Mouse (Mus musculus): Measurements from ENCODE around the gene Ism2. TPM values are rescaled to one million over a fixed set of nuclear protein-coding genes. Genes with fewer than 3 reads are reported as not detected.
"Not testable (repeated sequence)": the region's sequence is repeated elsewhere in the genome, so short reads cannot be mapped to it uniquely, and the experiment has no call there.

Ism2 gene
- 0.25 and 0.32 TPM in 2 replicates for polyA plus RNA-seq (2012; rRNA removed)

- 1% methylated on average over 80 of the region's 86 CpGs for WGBS
- no peak for DNase-seq (ENCODE audit: low read depth, low spot score)
Measured at GRCm38 (mm10) chr12:87299657-87300440, at the start of gene Ism2. Ism2 (minus strand) TSS chr12:87299705.

- DNase-seq (ENCODE audit: low read depth, low spot score): no peak
- 59% methylated on average over 2 of the region's 2 CpGs for WGBS
Measured at GRCm38 (mm10) chr12:87348029-87348428, 48.5 kb upstream of the Ism2 start.

GRCm38 (mm10) chr12:87347511-87347910 is 48.0 kb upstream of the Ism2 start:
- 82% methylated on average over 2 of the region's 2 CpGs for WGBS
- DNase-seq (ENCODE audit: low read depth, low spot score): no peak

GRCm38 (mm10) chr12:87343084-87343605 is 43.6 kb upstream of the Ism2 start:
- no peak for DNase-seq (ENCODE audit: low read depth, low spot score)

DNA sequence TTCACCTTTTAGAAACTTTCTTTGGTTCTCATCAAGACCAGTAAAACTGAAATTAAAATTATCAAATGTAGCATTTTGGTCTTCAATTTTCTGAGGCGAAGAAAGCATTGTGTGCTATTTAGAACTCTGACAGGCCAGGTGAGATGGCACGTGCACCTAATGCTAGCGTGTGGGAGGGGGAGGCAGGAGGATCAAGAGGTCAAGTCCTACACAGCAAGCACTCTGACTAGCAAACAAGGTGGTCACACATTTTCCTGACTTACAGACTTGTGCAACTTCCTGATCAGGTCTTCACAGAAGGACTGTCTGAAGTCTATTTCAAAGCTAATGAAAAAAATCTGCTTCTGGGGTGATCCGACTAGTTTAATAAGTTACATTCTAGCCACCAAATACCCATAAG is 38.6 kb upstream of the Ism2 start:
- 93% methylated on average over 4 of the region's 4 CpGs for WGBS

DNA sequence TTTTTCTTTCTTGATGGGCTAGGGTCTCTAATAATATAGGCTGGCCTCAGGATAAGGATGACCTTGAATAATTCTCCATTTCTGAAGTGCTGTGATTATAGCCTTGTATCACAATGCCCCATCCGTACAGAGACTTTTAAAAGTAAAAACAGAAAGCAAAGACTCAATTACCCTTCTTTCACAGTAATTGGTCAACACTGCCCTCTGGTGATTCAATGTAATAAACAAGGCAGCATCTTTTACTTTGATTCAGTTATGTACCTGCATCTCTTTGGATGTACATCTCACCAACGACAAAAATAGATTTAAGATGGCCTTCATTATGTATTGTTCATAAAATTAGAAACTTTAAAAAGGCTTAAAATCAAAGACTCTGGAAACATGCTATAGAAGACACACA is 35.4 kb upstream of the Ism2 start:
- WGBS: 28% methylated on average over 2 of the region's 2 CpGs
- no peak for DNase-seq (ENCODE audit: low read depth, low spot score)

More for the DNA sequence above, 38.6 kb upstream of the Ism2 start:
- DNase-seq (ENCODE audit: low read depth, low spot score): no peak

GRCm38 (mm10) chr12:87333794-87334193 is 34.3 kb upstream of the Ism2 start:
- DNase-seq (ENCODE audit: low read depth, low spot score): no peak

GRCm38 (mm10) chr12:87332511-87332910 is 33.0 kb upstream of the Ism2 start:
- 76% methylated on average over 4 of the region's 4 CpGs for WGBS
- DNase-seq (ENCODE audit: low read depth, low spot score): no peak

DNA sequence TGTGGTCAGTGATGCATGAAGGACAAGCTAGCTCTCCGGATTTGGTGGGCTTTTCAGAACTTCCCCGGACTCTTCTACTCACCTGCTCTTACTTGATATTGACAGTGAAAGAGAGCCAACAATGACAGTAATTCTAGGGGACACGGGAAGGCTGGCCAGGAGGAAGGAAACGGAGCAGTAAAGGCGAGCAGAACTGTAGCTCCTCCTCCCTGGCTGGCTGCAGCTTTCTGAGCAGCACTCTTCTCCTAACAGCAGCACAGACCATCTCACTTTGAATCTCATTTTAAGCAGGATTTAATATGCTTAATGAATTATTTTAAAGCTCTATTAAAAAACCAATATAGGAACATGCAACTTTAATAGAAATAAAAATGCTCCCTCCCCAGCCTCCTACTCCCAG is 32.4 kb upstream of the Ism2 start:
- DNase-seq (ENCODE audit: low read depth, low spot score): no peak
- 47% methylated on average over 5 of the region's 5 CpGs for WGBS

DNA sequence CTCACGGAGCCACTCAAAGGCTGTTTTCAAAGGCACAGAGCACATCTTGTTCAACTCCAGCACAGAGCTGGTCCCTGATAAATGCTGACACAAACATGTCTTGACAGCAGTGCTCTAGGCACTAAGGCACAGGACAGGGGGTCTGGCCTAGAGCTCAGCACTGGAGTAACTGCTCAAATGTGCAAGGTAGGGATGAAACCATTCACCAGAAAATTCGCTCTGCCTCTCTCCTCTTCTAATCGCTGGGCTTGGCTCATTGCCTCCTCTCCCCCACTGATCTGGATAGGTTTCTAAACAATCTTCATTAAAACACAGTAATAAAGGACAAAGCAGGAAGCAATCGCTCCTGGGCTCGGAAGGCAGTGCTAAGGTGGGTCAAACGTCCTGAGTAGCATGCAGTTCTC is 31.6 kb upstream of the Ism2 start:
- no peak for DNase-seq (ENCODE audit: low read depth, low spot score)
- 55% methylated on average over 6 of the region's 6 CpGs for WGBS

GRCm38 (mm10) chr12:87330213-87330612 is 30.7 kb upstream of the Ism2 start:
- 67% methylated on average over 2 of the region's 2 CpGs for whole genome bisulfite sequencing
- no peak for DNase-seq (ENCODE audit: low read depth, low spot score)

DNA sequence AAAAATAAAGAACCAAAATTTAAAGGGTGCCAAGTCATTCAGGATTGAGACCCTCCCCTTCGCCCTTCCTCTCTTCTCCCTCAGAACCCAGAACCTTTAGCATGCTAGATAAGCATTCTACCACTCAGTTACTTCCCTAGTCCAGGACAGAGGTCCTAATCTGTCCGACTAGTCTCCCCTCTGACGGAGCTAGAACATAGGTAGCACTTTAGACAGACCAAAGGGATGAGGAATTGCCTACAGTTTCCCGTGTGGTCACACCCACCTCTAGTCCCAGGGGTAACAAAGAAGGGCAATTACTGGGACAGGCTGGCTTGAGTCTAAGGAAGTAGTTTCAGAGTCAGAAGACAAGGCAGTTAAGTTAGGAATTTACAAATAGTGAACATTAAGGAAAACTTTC is 28.5 kb upstream of the Ism2 start:
- DNase-seq (ENCODE audit: low read depth, low spot score): no peak
- 61% methylated on average over 4 of the region's 4 CpGs for WGBS

GRCm38 (mm10) chr12:87327610-87328009 is 28.1 kb upstream of the Ism2 start:
- DNase-seq (ENCODE audit: low read depth, low spot score): no peak
- 53% methylated on average over 7 of the region's 7 CpGs for WGBS

DNA sequence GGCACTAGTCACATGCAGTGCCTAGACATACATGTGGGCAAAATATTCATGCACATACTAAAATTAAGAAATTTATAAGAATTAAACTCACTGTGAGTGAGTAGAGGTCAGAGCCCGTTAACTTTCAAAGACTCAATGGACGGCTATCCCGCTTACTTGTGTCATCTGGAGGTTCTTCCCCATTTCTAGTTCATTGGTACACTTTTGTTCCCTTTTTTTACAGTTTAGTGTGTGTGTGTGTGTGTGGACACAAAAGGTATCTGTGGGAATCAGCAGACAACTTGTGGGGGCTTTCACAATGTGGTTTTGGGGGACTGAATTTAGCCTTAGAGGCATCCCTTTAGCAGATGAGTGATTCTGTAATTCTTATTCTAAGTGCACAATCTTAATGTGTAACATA is 25.9 kb upstream of the Ism2 start:
- 93% methylated on average over 3 of the region's 3 CpGs for WGBS
- DNase-seq (ENCODE audit: low read depth, low spot score): no peak

DNA sequence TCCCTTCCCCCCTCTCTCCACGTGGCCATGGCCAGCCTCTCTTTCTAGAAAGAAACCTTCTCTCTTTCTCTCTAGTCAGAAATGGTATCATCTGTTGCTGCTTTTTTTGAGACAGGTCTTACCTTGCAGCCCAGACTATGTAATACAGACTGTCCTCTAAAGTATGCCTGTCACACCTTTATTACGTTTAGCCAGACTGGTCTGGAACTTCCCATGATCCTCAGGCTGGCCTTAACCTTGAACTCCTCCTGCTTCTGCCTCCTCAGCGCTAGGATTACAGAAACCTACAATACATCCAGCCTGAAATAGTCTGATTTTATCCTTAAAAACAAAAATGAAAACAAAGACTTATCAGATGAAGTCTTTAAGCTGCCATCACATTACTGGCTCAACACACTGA is 19.7 kb upstream of the Ism2 start:
- WGBS: 81% methylated on average over 3 of the region's 3 CpGs

DNA sequence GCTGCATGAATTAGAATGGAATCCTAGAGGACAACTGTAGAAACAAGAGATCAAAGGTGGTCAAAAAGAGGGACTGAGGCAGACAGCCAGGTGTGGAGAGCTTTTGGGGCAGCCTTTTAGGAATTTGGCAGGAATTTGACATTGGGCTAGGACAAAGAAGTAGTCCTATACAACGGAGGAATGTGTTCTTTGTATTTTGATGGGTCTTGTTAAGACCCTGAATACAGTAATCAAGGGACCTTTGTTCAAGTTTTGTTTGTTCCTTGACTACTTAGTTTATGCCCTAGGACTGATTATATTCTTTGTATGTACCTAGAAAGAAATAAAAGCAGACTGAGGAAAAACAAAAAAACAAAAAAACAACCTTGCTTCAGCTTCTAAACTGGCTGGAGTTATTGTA is 18.4 kb upstream of the Ism2 start:
- DNase-seq (ENCODE audit: low read depth, low spot score): no peak
- WGBS: 89% methylated on average over 1 of the region's 1 CpGs

More for the DNA sequence above, 19.7 kb upstream of the Ism2 start:
- DNase-seq (ENCODE audit: low read depth, low spot score): no peak

- WGBS: 70% methylated on average over 2 of the region's 2 CpGs
- no peak for DNase-seq (ENCODE audit: low read depth, low spot score)
Measured at GRCm38 (mm10) chr12:87313098-87313497, 13.6 kb upstream of the Ism2 start.

DNA sequence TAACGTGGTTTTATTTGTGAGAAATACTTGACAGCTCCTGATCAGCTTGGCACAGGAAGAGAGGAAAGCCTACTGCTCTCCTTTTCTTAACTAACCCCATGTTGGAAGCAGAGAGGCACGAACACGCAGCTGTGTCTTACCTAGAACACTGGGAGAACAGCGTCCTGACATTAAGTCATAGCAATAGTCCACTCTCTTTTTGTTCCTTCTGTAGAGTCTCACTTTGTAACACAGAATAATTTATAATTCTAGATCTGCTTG is 7.0 kb upstream of the Ism2 start:
- 82% methylated on average over 4 of the region's 4 CpGs for WGBS
- DNase-seq (ENCODE audit: low read depth, low spot score): not testable (repeated sequence)

- WGBS: 36% methylated on average over 13 of the region's 13 CpGs
- DNase-seq (ENCODE audit: low read depth, low spot score): no peak
Measured at GRCm38 (mm10) chr12:87305767-87306583, 6.5 kb upstream of the Ism2 start.

DNA sequence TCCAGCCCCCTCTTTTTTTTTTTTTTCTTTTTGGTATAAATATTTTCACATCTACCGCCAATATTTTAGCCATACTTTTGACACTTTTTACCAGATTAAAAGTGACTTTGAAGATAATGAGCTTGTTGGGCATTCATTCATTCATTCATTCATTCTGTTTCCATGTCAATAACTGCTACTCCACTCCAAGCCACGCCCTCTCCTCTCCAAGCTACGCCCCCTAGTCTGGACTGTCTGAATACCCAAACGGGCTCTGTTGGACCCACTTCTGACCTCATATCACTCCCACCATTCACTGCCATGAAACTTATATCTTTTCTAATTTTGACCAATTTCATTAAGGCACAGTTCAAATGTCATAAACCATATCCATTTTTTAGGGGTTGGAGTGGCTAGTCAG is 1.7 kb upstream of the Ism2 start:
- DNase-seq (ENCODE audit: low read depth, low spot score): no peak
- 56% methylated on average over 4 of the region's 4 CpGs for WGBS

GRCm38 (mm10) chr12:87300441-87300690 is 861 bp upstream of the Ism2 start:
- WGBS: 2% methylated on average over 9 of the region's 9 CpGs
- no peak for DNase-seq (ENCODE audit: low read depth, low spot score)

All from large intestine, adult 2 months (tissue).